ENCODE assay signal across 8 mouse cellular contexts in genomic region chr8:122709340-122710111, GRCm38 (mm10). TPM values are rescaled to one million over a fixed set of nuclear protein-coding genes. Genes with fewer than 3 reads are reported as not detected.
DNase-seq lines count a peak whose midpoint lies in the region; ATAC-seq and TF ChIP-seq lines count a peak whose summit lies in the region.

No protein-coding gene starts in this region.

- peaks cover 23 to 34% of the 10 kb centered on the region in 2 experiments for H3K4me1 ChIP-seq in liver, embryonic 14.5 days (replicated peaks; ENCODE audit: control insufficient read depth in 2 of 2, insufficient read depth in 2 of 2, low read length in 1 of 2)
- H3K4me1 ChIP-seq in liver, embryonic 11.5 days (replicated peaks; ENCODE audit: control insufficient read depth, insufficient read depth, low read length): peaks cover 42% of the 10 kb centered on the region
- peaks cover 25% of the 10 kb centered on the region; the same call in 1 of the 2 replicates for H3K4me1 ChIP-seq in hindbrain, embryonic 16.5 days (ENCODE audit: control insufficient read depth, insufficient read depth, low read depth, low read length)
- H3K4me1 ChIP-seq in neural tube, embryonic 14.5 days (ENCODE audit: control insufficient read depth, insufficient read depth, low read length): peaks cover 3% of the 10 kb centered on the region; the same call in 1 of the 2 replicates

- H3K27me3 ChIP-seq in liver, embryonic 14.5 days (ENCODE audit: control insufficient read depth, insufficient read depth, low read length): peaks cover 5% of the 10 kb centered on the region; the same call in 1 of the 2 replicates
- H3K27me3 ChIP-seq in liver, embryonic 11.5 days (replicated peaks; ENCODE audit: control insufficient read depth, insufficient read depth, low read length): peaks cover 14% of the 10 kb centered on the region
- H3K27me3 ChIP-seq in hindbrain, embryonic 16.5 days (replicated peaks; ENCODE audit: control insufficient read depth, insufficient read depth, low read length): no peaks in the 10 kb centered on the region
- H3K27me3 ChIP-seq in neural tube, embryonic 14.5 days (ENCODE audit: control insufficient read depth, insufficient read depth, low read length): no peaks in the 10 kb centered on the region

- H3K9ac ChIP-seq in liver, embryonic 14.5 days (replicated peaks): no peak overlapping the region
- H3K9ac ChIP-seq in liver, embryonic 11.5 days (ENCODE audit: low read depth, low read length): no peak overlapping the region
- H3K9ac ChIP-seq in hindbrain, embryonic 16.5 days (ENCODE audit: low read depth, low read length): no peak overlapping the region
- H3K9ac ChIP-seq in neural tube, embryonic 14.5 days (replicated peaks; ENCODE audit: low read depth, low read length): no peak overlapping the region

- peak; percentile 76 for TF ChIP-seq CTCF in liver, embryonic 14.5 days (IDR thresholded peaks at IDR 0.05; ENCODE audit: low read depth)

- no peak overlapping the region for H3K4me2 ChIP-seq in liver, embryonic 14.5 days (ENCODE audit: low read depth)
- H3K4me2 ChIP-seq in liver, embryonic 11.5 days: no peak overlapping the region
- H3K4me2 ChIP-seq in hindbrain, embryonic 16.5 days (ENCODE audit: low read length): no peak overlapping the region
- no peak overlapping the region for H3K4me2 ChIP-seq in neural tube, embryonic 14.5 days (ENCODE audit: low read depth, low read length)

- H3K36me3 ChIP-seq in liver, embryonic 14.5 days (replicated peaks; ENCODE audit: control insufficient read depth, insufficient read depth, low read depth): no peaks in the 10 kb centered on the region
- no peaks in the 10 kb centered on the region for H3K36me3 ChIP-seq in liver, embryonic 11.5 days (ENCODE audit: control insufficient read depth, insufficient read depth, low read length)
- no peaks in the 10 kb centered on the region for H3K36me3 ChIP-seq in hindbrain, embryonic 16.5 days (ENCODE audit: control insufficient read depth, insufficient read depth, low read length)
- no peaks in the 10 kb centered on the region for H3K36me3 ChIP-seq in neural tube, embryonic 14.5 days (ENCODE audit: control insufficient read depth, insufficient read depth, low read length)

- WGBS in liver, embryonic 14.5 days (ENCODE audit: insufficient replicate concordance): 59% methylated on average over 26 of the region's 26 CpGs
- WGBS in liver, embryonic 11.5 days: 59% methylated on average over 26 of the region's 26 CpGs
- WGBS in hindbrain, embryonic 16.5 days: 20% methylated on average over 26 of the region's 26 CpGs
- WGBS in neural tube, embryonic 14.5 days: 24% methylated on average over 26 of the region's 26 CpGs

- H3K27ac ChIP-seq in liver, embryonic 14.5 days: no peak overlapping the region
- H3K27ac ChIP-seq in liver, embryonic 11.5 days (ENCODE audit: low read depth, low read length): no peak overlapping the region
- peak overlapping the region; percentile 36; the same call in 1 of the 2 replicates for H3K27ac ChIP-seq in hindbrain, embryonic 16.5 days (ENCODE audit: low read depth, low read length)
- H3K27ac ChIP-seq in neural tube, embryonic 14.5 days (ENCODE audit: low read depth, low read length): no peak overlapping the region

- no peak for ATAC-seq in liver, embryonic 14.5 days (ENCODE audit: insufficient read depth)
- no peak for ATAC-seq in liver, embryonic 11.5 days (replicated peaks; ENCODE audit: low FRiP score)
- peak; percentile 59 for ATAC-seq in hindbrain, embryonic 16.5 days
- ATAC-seq in neural tube, embryonic 14.5 days (ENCODE audit: low read depth): peak; percentile 66; the same call in 1 of the 2 replicates
- no peak for ATAC-seq in granulocyte monocyte progenitor cell, adult 5-6 weeks (replicated peaks; ENCODE audit: poor library complexity, severe bottlenecking)

- DNase-seq in liver, embryonic 14.5 days (ENCODE audit: low read depth in 3 of 3, low spot score in 3 of 3): no peak
- DNase-seq in liver, embryonic 11.5 days (ENCODE audit: low spot score): no peak
- peak; percentile 72 for DNase-seq in cerebellum, adult 9-10 months
- no peak for DNase-seq in gastrocnemius, adult 18-20 months (ENCODE audit: low spot score)
- no peak for DNase-seq in lung, postnatal 4 days

- H3K9me3 ChIP-seq in liver, embryonic 14.5 days (ENCODE audit: control insufficient read depth, low read length): no peaks in the 10 kb centered on the region
- no peaks in the 10 kb centered on the region for H3K9me3 ChIP-seq in liver, embryonic 11.5 days (ENCODE audit: control insufficient read depth, low read length)
- H3K9me3 ChIP-seq in hindbrain, embryonic 16.5 days (ENCODE audit: control insufficient read depth, low read length): no peaks in the 10 kb centered on the region
- no peaks in the 10 kb centered on the region for H3K9me3 ChIP-seq in neural tube, embryonic 14.5 days (ENCODE audit: control insufficient read depth, low read length)

- no peak overlapping the region for H3K4me3 ChIP-seq in liver, embryonic 14.5 days (ENCODE audit: insufficient read depth in 1 of 2, low read depth in 2 of 2, low read length in 2 of 2)
- H3K4me3 ChIP-seq in liver, embryonic 11.5 days (ENCODE audit: low read depth, low read length): no peak overlapping the region
- no peak overlapping the region for H3K4me3 ChIP-seq in hindbrain, embryonic 16.5 days (ENCODE audit: low read length)
- H3K4me3 ChIP-seq in neural tube, embryonic 14.5 days (ENCODE audit: low read depth, low read length): no peak overlapping the region

- TF ChIP-seq EP300 in liver, embryonic 14.5 days (IDR thresholded peaks at IDR 0.05; ENCODE audit: low read depth): no peak

RNA-seq across cellular contexts. Expression of gene Cbfa2t3, which starts 10.6 kb away (rescaled TPM):
- polyA plus RNA-seq in liver, embryonic 14.5 days (2012; rRNA removed): 1.8 and 1.9 TPM in 2 replicates
- 3.3 and 5.0 TPM in 2 replicates for polyA plus RNA-seq in liver, embryonic 14.5 days (2014; fragmentation: Nextera tagmentation; extraction: Ambion mirVana)
- 13.8 and 14.4 TPM in 2 replicates for polyA plus RNA-seq in liver, embryonic 11.5 days (2014; fragmentation: Nextera tagmentation; extraction: Ambion mirVana)
- 12.6 and 18.3 TPM in 2 replicates for polyA plus RNA-seq in hindbrain, embryonic 16.5 days (2015; fragmentation: Nextera tagmentation; extraction: Ambion mirVana)
- 23.5 and 23.9 TPM in 2 replicates for polyA plus RNA-seq in neural tube, embryonic 14.5 days (2014; fragmentation: Nextera tagmentation; extraction: Ambion mirVana)
- total RNA-seq in granulocyte monocyte progenitor cell, adult 5-6 weeks (2014; fragmentation: Nextera tagmentation): 35.4 and 37.7 TPM in 2 replicates
- 8.3 and 16.0 TPM in 2 replicates for total RNA-seq in granulocyte monocyte progenitor cell, adult 5-6 weeks (2017)
- 10 to 100 TPM; 16.1 to 25.9 TPM for total RNA-seq in gastrocnemius, adult 18-20 months (2021)

Comparison
In these comparisons a context has a peak if more than half of its experiments do, and no peak if none do; other contexts are left out.
1. ATAC-seq: peak in hindbrain, embryonic 16.5 days (single experiment) and neural tube, embryonic 14.5 days (single experiment); none in liver, embryonic 14.5 days (single experiment), liver, embryonic 11.5 days (single experiment) and granulocyte monocyte progenitor cell, adult 5-6 weeks (single experiment).